Comparison of ENCODE assay signal across 9 mouse cellular contexts in the genomic region with DNA sequence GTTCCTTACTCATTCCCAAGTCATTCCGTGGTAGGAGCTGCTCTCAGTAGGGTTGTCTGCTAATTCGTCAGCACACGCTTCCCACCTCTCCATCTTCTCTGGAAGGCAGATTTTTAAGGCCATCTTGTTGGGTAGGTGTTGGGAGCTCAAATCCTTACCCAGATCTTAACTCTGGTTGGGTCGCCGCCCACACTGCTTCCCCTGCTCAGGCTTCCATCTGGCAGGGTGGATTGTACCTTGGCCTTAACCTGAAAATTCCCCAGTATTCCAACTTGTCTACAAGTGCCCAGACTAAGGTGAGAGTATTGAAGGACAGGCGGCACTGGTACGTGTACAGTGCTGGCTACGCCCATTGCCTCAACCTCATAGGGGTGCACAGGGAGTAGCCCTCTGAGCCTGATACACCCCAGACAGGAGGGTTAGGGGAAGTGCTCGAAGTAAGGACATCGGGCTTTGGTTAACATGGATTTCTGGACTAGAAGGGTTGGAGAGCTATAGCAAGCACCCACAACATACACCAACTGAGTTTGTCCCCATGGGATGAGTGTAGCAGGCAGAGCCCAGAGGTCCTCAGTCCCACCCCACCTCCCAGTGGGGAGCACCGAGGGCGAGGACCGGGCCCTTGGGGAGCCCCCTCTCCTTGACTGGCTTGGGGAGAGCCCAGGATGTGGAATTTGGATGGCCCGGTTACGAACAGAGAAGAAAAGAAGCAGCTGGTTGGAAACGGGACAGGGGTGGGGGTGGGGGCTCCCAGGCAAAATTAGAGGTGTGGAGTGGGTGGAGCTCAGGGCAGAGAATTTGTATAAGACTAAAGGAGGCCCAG. TPM values are rescaled to one million over a fixed set of nuclear protein-coding genes. Genes with fewer than 3 reads are reported as not detected.
DNase-seq lines count a peak whose midpoint lies in the region; ATAC-seq lines count a peak whose summit lies in the region.
"Had no signal": no experiment of that assay in that cellular context is flagged by ENCODE, and none has a peak within 500 bp of the region (broad histone marks: within the 10 kb centered on the region; RNA-seq: fewer than 3 reads in every experiment).

No protein-coding gene starts in this region.

- H3K27ac ChIP-seq in forebrain, embryonic 14.5 days (ENCODE audit: low read depth, low read length) = no peak overlapping the region
- H3K27ac ChIP-seq in midbrain, embryonic 14.5 days (replicated peaks; ENCODE audit: low read depth, low read length) = no peak overlapping the region

- ATAC-seq in forebrain, embryonic 14.5 days = no peak
- no peak for ATAC-seq in midbrain, embryonic 14.5 days (ENCODE audit: low FRiP score, low TSS enrichment)

- H3K4me2 ChIP-seq in forebrain, embryonic 14.5 days (ENCODE audit: low read length) = peak overlapping the region; percentile 81
- H3K4me2 ChIP-seq in midbrain, embryonic 14.5 days (ENCODE audit: low read length) = peak overlapping the region; percentile 93; the same call in 1 of the 2 replicates

- peaks cover 2% of the 10 kb centered on the region; the same call in 1 of the 2 replicates for H3K36me3 ChIP-seq in forebrain, embryonic 14.5 days (ENCODE audit: control insufficient read depth, insufficient read depth, low read length)
- peaks cover 17% of the 10 kb centered on the region; the same call in 1 of the 2 replicates for H3K36me3 ChIP-seq in midbrain, embryonic 14.5 days (ENCODE audit: control insufficient read depth, insufficient read depth, low read length)

- 78% methylated on average over 16 of the region's 16 CpGs for WGBS in forebrain, embryonic 14.5 days
- WGBS in midbrain, embryonic 14.5 days = 68% methylated on average over 16 of the region's 16 CpGs

- H3K9me3 ChIP-seq in forebrain, embryonic 14.5 days (replicated peaks; ENCODE audit: control insufficient read depth, low read length) = no peaks in the 10 kb centered on the region
- H3K9me3 ChIP-seq in midbrain, embryonic 14.5 days (ENCODE audit: control insufficient read depth, low read length) = no peaks in the 10 kb centered on the region

- intact Hi-C loops in left cerebral cortex, postnatal 4 days (cut with DNase I) = no loop called here

- peak; percentile 38 to 74 for DNase-seq in left cerebral cortex, adult 8-10 months (ENCODE audit: low spot score in 2 of 2)
- no peak for DNase-seq in left cerebral cortex, postnatal 4 days
- peak; percentile 48 for DNase-seq in cerebellum, adult 8-10 months
- no peak for DNase-seq in forebrain, embryonic 14.5 days (ENCODE audit: low spot score)
- DNase-seq in midbrain, embryonic 14.5 days = no peak
- no peak for DNase-seq in spleen, adult 12 weeks (ENCODE audit: low spot score)
- no peak for DNase-seq in adipocyte (ENCODE audit: low spot score)
- no peak for DNase-seq in testis, postnatal 14 days (ENCODE audit: low spot score)
- DNase-seq: gastrocnemius, postnatal 36 days had no signal

- H3K27me3 ChIP-seq in forebrain, embryonic 14.5 days (replicated peaks; ENCODE audit: control insufficient read depth, insufficient read depth, low read length) = peaks cover 52% of the 10 kb centered on the region
- peaks cover 52% of the 10 kb centered on the region for H3K27me3 ChIP-seq in midbrain, embryonic 14.5 days (ENCODE audit: control insufficient read depth, insufficient read depth, low read length)

- H3K9ac ChIP-seq in forebrain, embryonic 14.5 days (ENCODE audit: low read length) = no peak overlapping the region
- peak overlapping the region; percentile 51; the same call in 1 of the 2 replicates for H3K9ac ChIP-seq in midbrain, embryonic 14.5 days (replicated peaks; ENCODE audit: low read length)

- peaks cover 18% of the 10 kb centered on the region for H3K4me1 ChIP-seq in forebrain, embryonic 14.5 days (ENCODE audit: control insufficient read depth, insufficient read depth, low read length)
- peaks cover 37% of the 10 kb centered on the region for H3K4me1 ChIP-seq in midbrain, embryonic 14.5 days (ENCODE audit: control insufficient read depth, insufficient read depth, low read length)

- H3K4me3 ChIP-seq in forebrain, embryonic 14.5 days (ENCODE audit: low read depth, low read length) = 0 out of 2 replicates have a peak overlapping the region, but pooled peaks have one; percentile 51
- H3K4me3 ChIP-seq in midbrain, embryonic 14.5 days (replicated peaks; ENCODE audit: low read depth, low read length) = no peak overlapping the region

RNA-seq across cellular contexts. Expression of gene Phpt1, which starts 1.2 kb away (rescaled TPM):
- total RNA-seq in left cerebral cortex, adult 8-10 months (2022) = 10 to 100 TPM; 57.8 to 72.0 (median 64.7) TPM
- 10 to 100 TPM; 77.1 to 79.5 TPM for total RNA-seq in left cerebral cortex, postnatal 4 days (2021)
- polyA plus RNA-seq in forebrain, embryonic 14.5 days (2014; fragmentation: Nextera tagmentation; extraction: Ambion mirVana) = 168 and 216 TPM in 2 replicates
- 167 and 206 TPM in 2 replicates for polyA plus RNA-seq in midbrain, embryonic 14.5 days (2014; fragmentation: Nextera tagmentation; extraction: Ambion mirVana)

RNA-seq across cellular contexts. Expression of gene Mamdc4, which starts 1.6 kb away (rescaled TPM):
- total RNA-seq in left cerebral cortex, adult 8-10 months (2022) = 1 to 10 TPM in 3 of 4 experiments, under 1 TPM in 1; 0.46 to 3.1 (median 1.7) TPM
- total RNA-seq in left cerebral cortex, postnatal 4 days (2021) = 1 to 10 TPM; 1.8 to 2.9 TPM
- polyA plus RNA-seq in forebrain, embryonic 14.5 days (2014; fragmentation: Nextera tagmentation; extraction: Ambion mirVana) = 0.84 and 2.2 TPM in 2 replicates
- 2.1 and 3.9 TPM in 2 replicates for polyA plus RNA-seq in midbrain, embryonic 14.5 days (2014; fragmentation: Nextera tagmentation; extraction: Ambion mirVana)

RNA-seq across cellular contexts. Expression of gene Ajm1, which starts 5.3 kb away (rescaled TPM):
- total RNA-seq in left cerebral cortex, adult 8-10 months (2022) = 10 to 100 TPM; 86.8 to 96.3 (median 92.7) TPM
- 10 to 100 TPM; 49.0 to 59.4 TPM for total RNA-seq in left cerebral cortex, postnatal 4 days (2021)
- polyA plus RNA-seq in forebrain, embryonic 14.5 days (2014; fragmentation: Nextera tagmentation; extraction: Ambion mirVana) = 2.2 and 4.2 TPM in 2 replicates
- polyA plus RNA-seq in midbrain, embryonic 14.5 days (2014; fragmentation: Nextera tagmentation; extraction: Ambion mirVana) = 8.8 and 9.2 TPM in 2 replicates
- total RNA-seq: gastrocnemius, postnatal 36 days had no signal

RNA-seq across cellular contexts. Expression of gene Edf1, which starts 18.6 kb away (rescaled TPM):
- 100 to 1,000 TPM; 123 to 209 (median 170) TPM for total RNA-seq in left cerebral cortex, adult 8-10 months (2022)
- 100 to 1,000 TPM; 154 to 155 TPM for total RNA-seq in left cerebral cortex, postnatal 4 days (2021)
- polyA plus RNA-seq in forebrain, embryonic 14.5 days (2014; fragmentation: Nextera tagmentation; extraction: Ambion mirVana) = 369 and 370 TPM in 2 replicates
- 318 and 409 TPM in 2 replicates for polyA plus RNA-seq in midbrain, embryonic 14.5 days (2014; fragmentation: Nextera tagmentation; extraction: Ambion mirVana)

RNA-seq across cellular contexts. Expression of gene Traf2, which starts 29.5 kb away (rescaled TPM):
- total RNA-seq in left cerebral cortex, adult 8-10 months (2022) = 10 to 100 TPM; 10.3 to 11.9 (median 10.4) TPM
- 1 to 10 TPM; 7.5 to 8.6 TPM for total RNA-seq in left cerebral cortex, postnatal 4 days (2021)
- 26.7 and 29.4 TPM in 2 replicates for polyA plus RNA-seq in forebrain, embryonic 14.5 days (2014; fragmentation: Nextera tagmentation; extraction: Ambion mirVana)
- 17.3 and 19.2 TPM in 2 replicates for polyA plus RNA-seq in midbrain, embryonic 14.5 days (2014; fragmentation: Nextera tagmentation; extraction: Ambion mirVana)

Comparison
In these comparisons a context has a peak if more than half of its experiments do, and no peak if none do; other contexts are left out.
1. DNase-seq: peak in left cerebral cortex, adult 8-10 months (2 of 2) and cerebellum, adult 8-10 months (single experiment); none in left cerebral cortex, postnatal 4 days (single experiment), forebrain, embryonic 14.5 days (single experiment), midbrain, embryonic 14.5 days (single experiment), spleen, adult 12 weeks (single experiment), adipocyte (single experiment) and testis, postnatal 14 days (single experiment).